Mouse (Mus musculus) 3T3-L1 (cell line): ENCODE measurements at regions not wholly inside any gene's neighbourhood (a gene's known extent, or its start where the extent isn't known, plus 50 kb on each side); places are given as distances from the start of the nearest gene placed in this dataset.

Experiments used
- DNase-seq: peaks from one replicate; pipeline ENCODE4 v3.0.0-alpha.2; 2015; ENCODE audit warnings: low read depth, low spot score

- DNase-seq = peak; percentile 40
These were observed 64.0 kb downstream of the Pthlh start for GRCm38 (mm10) chr6:147199955-147200354.

- peak; percentile 63 for DNase-seq
These were observed 64.6 kb downstream of the Pthlh start for GRCm38 (mm10) chr6:147199411-147199810.

- DNase-seq = peak; percentile 41
These were observed 67.6 kb downstream of the Pthlh start for GRCm38 (mm10) chr6:147196432-147196831.

GRCm38 (mm10) chr6:147195277-147195676 is 68.7 kb downstream of the Pthlh start:
- peak; percentile 31 for DNase-seq

- no peak for DNase-seq
These were observed 76.3 kb downstream of the Pthlh start for GRCm38 (mm10) chr6:147187710-147188109.

- no peak for DNase-seq
These were observed 85.7 kb downstream of the Pthlh start for GRCm38 (mm10) chr6:147178276-147178675.

GRCm38 (mm10) chr6:147176176-147176575 is 85.0 kb downstream of the Klhl42 start:
- DNase-seq = no peak
